Mouse (Mus musculus): ENCODE data around the gene Gm281. TPM values are rescaled to one million over a fixed set of nuclear protein-coding genes. Genes with fewer than 3 reads are reported as not detected.
"Not testable (repeated sequence)": the region's sequence is repeated elsewhere in the genome, so short reads cannot be mapped to it uniquely, and the experiment has no call there.

Gene Gm281
- not detected in 2 replicates for polyA plus RNA-seq (2015; fragmentation: Nextera tagmentation; extraction: Ambion mirVana)

DNA sequence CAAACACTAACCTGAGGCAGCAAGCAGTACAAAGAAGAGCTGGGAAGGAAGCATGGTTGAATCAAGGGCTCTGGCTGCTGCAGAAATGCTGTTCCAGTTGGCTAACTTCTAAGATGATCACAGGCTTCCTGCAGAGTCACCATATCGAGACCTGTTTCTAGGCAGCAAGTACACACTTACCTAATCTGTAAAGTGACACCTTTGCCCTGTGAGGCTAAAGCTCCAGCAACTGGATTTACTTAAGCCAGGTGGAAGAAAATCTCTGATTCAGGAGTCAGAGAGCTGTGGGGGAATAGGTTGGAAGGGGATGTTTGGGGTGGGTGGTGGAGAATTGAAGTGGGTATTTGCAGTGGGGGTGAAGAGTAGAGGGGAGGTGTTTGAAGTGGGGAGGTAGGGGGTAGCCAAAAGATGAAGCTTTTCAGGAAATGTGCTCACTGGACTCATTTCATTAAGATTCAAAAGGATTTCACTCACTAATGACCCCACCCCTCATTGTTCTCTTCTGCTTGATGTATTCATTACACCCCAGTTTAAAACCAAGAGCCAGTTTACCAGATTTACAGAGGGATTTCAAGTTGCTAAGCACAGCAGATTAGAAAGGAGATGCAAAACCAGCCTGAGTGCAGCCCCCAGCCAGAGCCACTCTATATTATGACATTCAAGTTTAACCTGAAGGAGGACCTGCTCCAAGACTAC lies at the start of gene Gm281:
TSS of gene Gm281 (minus strand) at position 92 of the 696 bp plus-strand sequence.
- WGBS = 31% methylated on average over 1 of the region's 1 CpGs
- no peak for ATAC-seq (ENCODE audit: insufficient read depth, low FRiP score, low read depth)
- H3K27ac ChIP-seq = no peak within 1 kb of the TSS
- H3K9ac ChIP-seq = no peak within 1 kb of the TSS
- no peaks in the 10 kb centered on the region for H3K36me3 ChIP-seq
- no peaks in the 10 kb centered on the region for H3K9me3 ChIP-seq
- no peaks in the 10 kb centered on the region for H3K27me3 ChIP-seq (replicated peaks)
- no peak within 1 kb of the TSS for H3K4me2 ChIP-seq
- H3K4me3 ChIP-seq (replicated peaks) = no peak within 1 kb of the TSS
- no peaks in the 10 kb centered on the region for H3K4me1 ChIP-seq

DNA sequence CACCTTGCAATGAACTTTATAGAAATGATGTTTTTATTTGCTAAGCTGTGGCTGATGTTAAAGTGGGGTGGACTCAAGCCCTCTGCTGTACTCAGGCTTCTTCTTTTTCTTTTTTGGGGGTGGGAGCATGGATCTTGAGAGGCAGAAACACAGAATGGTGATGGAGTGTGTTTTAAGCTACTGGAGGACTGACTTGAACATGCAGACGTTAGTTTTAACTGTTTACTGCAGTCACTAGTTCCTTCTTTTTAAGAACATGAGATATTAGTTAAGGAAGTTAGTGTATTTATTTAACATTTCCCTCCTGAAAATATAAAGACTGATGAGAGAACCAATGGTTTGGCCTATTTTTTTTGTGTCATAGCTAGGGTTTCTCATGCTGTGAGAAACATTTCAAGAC lies 49.2 kb upstream of the Gm281 start:
- ATAC-seq (ENCODE audit: insufficient read depth, low FRiP score, low read depth) = no peak
- Histone ChIP-seq H3K4me3 (replicated peaks) (no peak overlapping the region), H3K27ac (no peak overlapping the region), H3K4me2 (no peak overlapping the region), H3K9me3 (no peaks in the 10 kb centered on the region), H3K27me3 (replicated peaks) (no peaks in the 10 kb centered on the region), H3K36me3 (no peaks in the 10 kb centered on the region), H3K9ac (no peak overlapping the region), H3K4me1 (0 out of 2 replicates have a peak, but pooled peaks cover 7% of the 10 kb centered on the region)
- 43% methylated on average over 1 of the region's 1 CpGs for WGBS

- Histone ChIP-seq H3K27me3 (replicated peaks) (no peaks in the 10 kb centered on the region), H3K36me3 (no peaks in the 10 kb centered on the region), H3K9me3 (no peaks in the 10 kb centered on the region), H3K9ac (no peak overlapping the region), H3K4me3 (replicated peaks) (no peak overlapping the region), H3K4me1 (0 out of 2 replicates have a peak, but pooled peaks cover 7% of the 10 kb centered on the region), H3K4me2 (no peak overlapping the region), H3K27ac (no peak overlapping the region)
- ATAC-seq (ENCODE audit: insufficient read depth, low FRiP score, low read depth) = no peak
- 72% methylated on average over 6 of the region's 6 CpGs for WGBS
Measured at GRCm38 (mm10) chr14:13962476-13962875, 48.2 kb upstream of the Gm281 start.

- Histone ChIP-seq H3K4me3 (replicated peaks) (peak within 1 kb of the TSS; percentile 88), H3K4me2 (peak within 1 kb of the TSS; percentile 66), H3K27me3 (replicated peaks) (no peaks in the 10 kb centered on the region), H3K4me1 (0 out of 2 replicates have a peak, but pooled peaks cover 7% of the 10 kb centered on the region), H3K27ac (peak within 1 kb of the TSS; percentile 90), H3K9ac (peak within 1 kb of the TSS; percentile 96), H3K9me3 (no peaks in the 10 kb centered on the region), H3K36me3 (no peaks in the 10 kb centered on the region)
- ATAC-seq (ENCODE audit: insufficient read depth, low FRiP score, low read depth) = peak; percentile 67
- 4% methylated on average over 28 of the region's 56 CpGs for WGBS
Measured at GRCm38 (mm10) chr14:13961401-13962112, 47.3 kb upstream of the Gm281 start, which contains the start of the genes Atxn7 and Thoc7. Gene Atxn7 (plus strand): TSS chr14:13961440. Gene Thoc7 (minus strand): TSS chr14:13961852.

GRCm38 (mm10) chr14:13960482-13961325 lies 46.4 kb upstream of the Gm281 start:
- under 1% methylated on average over 52 of the region's 75 CpGs for WGBS
- peak overlapping the region; percentile 90 for H3K27ac ChIP-seq
- ATAC-seq (ENCODE audit: insufficient read depth, low FRiP score, low read depth) = peak; percentile 74

DNA sequence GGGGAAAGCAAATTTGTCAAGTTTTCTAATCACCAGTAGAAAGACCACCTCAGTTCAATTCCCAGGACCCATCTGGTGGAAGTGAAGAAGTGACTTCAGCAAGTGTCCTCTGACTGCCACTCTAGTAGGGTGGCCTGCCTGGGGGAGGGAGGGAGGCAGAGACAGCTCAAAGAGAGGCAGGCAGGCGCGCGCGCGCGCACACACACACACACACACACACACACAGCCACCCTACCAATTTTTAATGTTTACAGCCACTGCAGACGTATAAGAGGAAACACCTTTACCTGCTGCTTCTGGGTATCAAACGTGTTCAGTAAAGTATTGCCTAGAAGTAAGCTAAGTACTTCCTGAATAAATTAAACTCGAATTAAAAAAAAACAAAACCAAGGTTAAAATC lies 45.8 kb upstream of the Gm281 start:
- Histone ChIP-seq H3K36me3 (no peaks in the 10 kb centered on the region), H3K9ac (peak overlapping the region; percentile 96; the same call in 1 of the 2 replicates), H3K4me1 (0 out of 2 replicates have a peak, but pooled peaks cover 7% of the 10 kb centered on the region), H3K4me2 (peak overlapping the region; percentile 66), H3K4me3 (replicated peaks) (peak overlapping the region; percentile 88), H3K27me3 (replicated peaks) (no peaks in the 10 kb centered on the region), H3K27ac (peak overlapping the region; percentile 90; the same call in 1 of the 2 replicates), H3K9me3 (no peaks in the 10 kb centered on the region)
- ATAC-seq (ENCODE audit: insufficient read depth, low FRiP score, low read depth) = peak; percentile 48; the same call in 1 of the 2 replicates
- WGBS = 3% methylated on average over 9 of the region's 9 CpGs

More at GRCm38 (mm10) chr14:13960482-13961325, 46.4 kb upstream of the Gm281 start:
- 0 out of 2 replicates have a peak, but pooled peaks cover 7% of the 10 kb centered on the region for H3K4me1 ChIP-seq
- H3K4me2 ChIP-seq = peak overlapping the region; percentile 66
- H3K9ac ChIP-seq = peak overlapping the region; percentile 96
- no peaks in the 10 kb centered on the region for H3K27me3 ChIP-seq (replicated peaks)
- H3K9me3 ChIP-seq = no peaks in the 10 kb centered on the region
- no peaks in the 10 kb centered on the region for H3K36me3 ChIP-seq
- peak overlapping the region; percentile 88 for H3K4me3 ChIP-seq (replicated peaks)

DNA sequence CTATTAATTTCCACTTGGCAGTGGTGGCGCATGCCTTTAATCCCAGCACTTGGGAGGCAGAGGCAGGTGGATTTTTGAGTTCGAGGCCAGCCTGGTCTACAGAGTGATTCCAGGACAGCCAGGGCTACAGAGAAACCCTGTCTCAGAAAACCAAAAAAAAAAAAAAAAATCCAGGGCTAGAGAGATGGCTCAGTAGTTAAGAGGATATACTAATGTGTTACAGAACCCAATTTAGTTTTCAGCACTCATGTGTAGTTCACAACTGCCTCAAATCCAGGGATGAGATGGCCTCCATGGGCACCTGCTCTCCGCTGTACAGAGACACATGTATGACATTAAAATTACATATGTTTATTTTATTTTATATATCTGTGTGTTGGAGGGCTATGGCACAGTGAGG lies 37.9 kb upstream of the Gm281 start:
- H3K4me3 ChIP-seq (replicated peaks); H3K9me3 ChIP-seq; H3K27ac ChIP-seq; H3K27me3 ChIP-seq (replicated peaks); H3K4me1 ChIP-seq; H3K9ac ChIP-seq; H3K4me2 ChIP-seq; ATAC-seq (ENCODE audit: insufficient read depth, low FRiP score, low read depth): not testable (repeated sequence)
- H3K36me3 ChIP-seq = peaks cover 20% of the 10 kb centered on the region
- 99% methylated on average over 3 of the region's 3 CpGs for WGBS

DNA sequence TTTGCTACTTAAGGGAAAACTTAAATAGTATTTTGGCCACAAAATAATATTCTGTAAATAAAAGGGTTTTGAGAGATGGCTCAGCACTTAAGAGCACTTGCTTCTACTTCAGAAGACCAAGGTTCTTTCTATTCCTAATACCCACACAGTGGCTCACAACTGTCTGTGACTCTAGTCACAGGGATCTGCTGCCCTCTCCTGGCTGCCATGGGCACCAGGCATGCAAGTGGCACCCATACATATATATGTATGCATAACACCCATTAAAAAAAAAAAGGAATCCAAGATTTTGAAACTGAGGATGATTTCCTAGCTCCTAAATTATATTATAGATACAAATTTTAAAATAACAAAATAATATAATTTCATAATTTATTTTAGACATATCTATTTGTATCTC lies 36.1 kb upstream of the Gm281 start:
- H3K36me3 ChIP-seq = peaks cover 20% of the 10 kb centered on the region

DNA sequence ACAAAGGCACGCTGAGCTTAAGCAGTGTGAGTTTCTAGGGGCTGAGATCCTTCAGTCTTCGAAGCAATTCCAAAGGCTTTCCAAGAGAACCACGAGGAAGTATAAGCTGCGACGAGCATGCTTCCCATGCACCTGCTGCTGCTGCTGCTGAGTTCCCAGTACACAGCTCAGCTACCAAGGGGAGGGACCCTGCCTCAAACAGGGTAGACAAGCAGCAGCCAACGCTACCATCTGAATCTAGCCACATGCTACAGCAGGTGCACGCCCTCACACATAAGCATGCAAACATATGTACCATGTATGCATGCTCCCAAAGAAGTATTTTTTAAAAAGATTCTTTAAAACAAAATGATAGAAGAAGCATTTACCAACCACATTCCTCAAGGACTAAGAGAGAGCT lies 34.1 kb upstream of the Gm281 start:
- no peak for ATAC-seq (ENCODE audit: insufficient read depth, low FRiP score, low read depth)
- no peaks in the 10 kb centered on the region for H3K4me1 ChIP-seq
- no peaks in the 10 kb centered on the region for H3K9me3 ChIP-seq
- H3K4me2 ChIP-seq = no peak overlapping the region
- no peak overlapping the region for H3K9ac ChIP-seq
- no peak overlapping the region for H3K4me3 ChIP-seq (replicated peaks)
- H3K27me3 ChIP-seq (replicated peaks) = no peaks in the 10 kb centered on the region
- no peak overlapping the region for H3K27ac ChIP-seq
- 94% methylated on average over 7 of the region's 7 CpGs for WGBS
- H3K36me3 ChIP-seq = peaks cover 17% of the 10 kb centered on the region

More for the DNA sequence above, 36.1 kb upstream of the Gm281 start:
- H3K4me2 ChIP-seq = no peak overlapping the region
- H3K27me3 ChIP-seq (replicated peaks) = no peaks in the 10 kb centered on the region
- H3K9ac ChIP-seq = no peak overlapping the region
- ATAC-seq (ENCODE audit: insufficient read depth, low FRiP score, low read depth) = no peak
- H3K4me3 ChIP-seq (replicated peaks) = no peak overlapping the region
- H3K9me3 ChIP-seq = no peaks in the 10 kb centered on the region
- H3K27ac ChIP-seq = no peak overlapping the region
- H3K4me1 ChIP-seq = no peaks in the 10 kb centered on the region

DNA sequence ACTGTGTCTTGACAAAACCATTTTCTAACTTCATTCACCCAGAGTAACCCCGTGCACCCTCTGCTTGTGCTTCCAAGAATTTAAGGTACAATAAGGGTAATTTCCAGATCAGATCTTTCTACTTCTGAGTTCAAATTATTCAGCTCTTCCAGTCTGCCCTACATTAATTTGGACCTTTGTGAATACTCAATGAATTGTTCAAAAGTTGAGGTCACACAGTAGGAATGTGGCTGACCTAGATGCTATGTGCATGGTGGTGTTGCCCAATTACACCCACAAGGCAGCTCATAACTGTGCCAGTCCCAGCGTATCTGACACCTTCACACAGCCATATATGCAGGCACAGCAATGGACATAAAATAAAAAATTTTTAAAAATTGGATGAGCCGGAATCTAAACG lies 30.4 kb upstream of the Gm281 start:
- Histone ChIP-seq H3K27ac (no peak overlapping the region), H3K36me3 (peaks cover 10% of the 10 kb centered on the region; the same call in 1 of the 2 replicates), H3K4me3 (replicated peaks) (no peak overlapping the region), H3K4me1 (no peaks in the 10 kb centered on the region), H3K27me3 (replicated peaks) (no peaks in the 10 kb centered on the region), H3K9ac (no peak overlapping the region), H3K9me3 (no peaks in the 10 kb centered on the region), H3K4me2 (no peak overlapping the region)
- ATAC-seq (ENCODE audit: insufficient read depth, low FRiP score, low read depth) = no peak
- WGBS = 91% methylated on average over 4 of the region's 4 CpGs

DNA sequence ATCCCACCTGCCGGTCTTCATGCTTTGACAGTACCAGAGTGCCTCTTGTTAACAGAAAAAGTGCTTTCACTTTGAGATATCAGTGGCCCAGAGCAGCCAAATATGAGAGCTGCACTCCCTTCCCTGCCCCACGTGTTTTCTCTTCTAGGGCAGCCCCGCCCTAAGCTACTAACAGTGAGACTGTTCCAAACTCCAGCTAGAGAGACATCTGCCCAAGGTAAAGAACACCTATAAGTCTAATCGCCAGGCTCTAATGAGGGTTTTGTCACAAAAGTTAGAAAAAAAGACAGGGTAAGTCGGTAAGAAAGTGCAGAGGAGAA lies 19.7 kb upstream of the Gm281 start:
- no peaks in the 10 kb centered on the region for H3K36me3 ChIP-seq
- WGBS = 35% methylated on average over 5 of the region's 5 CpGs
- H3K27ac ChIP-seq = no peak overlapping the region
- no peaks in the 10 kb centered on the region for H3K27me3 ChIP-seq (replicated peaks)
- peaks cover 8% of the 10 kb centered on the region for H3K4me1 ChIP-seq
- peak overlapping the region; percentile 37 for H3K4me3 ChIP-seq (replicated peaks)
- H3K9ac ChIP-seq = no peak overlapping the region
- H3K9me3 ChIP-seq = no peaks in the 10 kb centered on the region
- peak overlapping the region; percentile 71 for H3K4me2 ChIP-seq
- ATAC-seq (ENCODE audit: insufficient read depth, low FRiP score, low read depth) = no peak

All from stomach, embryonic 15.5 days (tissue).